Mouse (Mus musculus): Measurements from ENCODE around the gene Atp2a2. TPM values are rescaled to one million over a fixed set of nuclear protein-coding genes. Genes with fewer than 3 reads are reported as not detected.

The Atp2a2 gene
- polyA plus RNA-seq, 1 experiment = 94.2 TPM

DNA sequence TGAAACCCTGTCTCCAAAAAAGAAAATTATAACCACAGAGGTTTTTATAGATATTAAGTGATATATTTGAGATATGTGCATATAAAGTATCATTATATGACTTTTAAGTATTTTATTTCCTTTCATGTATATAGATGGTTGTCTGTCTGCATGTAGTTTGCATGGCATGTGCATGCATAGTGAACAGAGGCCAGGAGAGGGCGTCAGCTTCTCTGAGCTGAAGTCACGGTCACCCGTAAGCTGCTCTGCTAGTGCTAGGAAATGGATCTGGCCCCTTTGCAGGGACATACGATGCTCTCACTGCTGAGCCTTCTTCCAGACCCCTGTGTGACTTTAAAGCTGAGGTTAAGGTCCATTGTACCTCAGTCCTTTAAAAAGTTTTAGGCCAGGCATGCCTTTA, 67.5 kb downstream of the Atp2a2 start:
- no peaks in the 10 kb centered on the region for H3K27me3 ChIP-seq (replicated peaks; ENCODE audit: control insufficient read depth, insufficient read depth, low read length)
- 75% methylated on average over 4 of the region's 4 CpGs for WGBS
- TF ChIP-seq CTCF (conservative IDR thresholded peaks at IDR 0.05; ENCODE audit: insufficient read depth, insufficient read length, low read depth, low read length) (peak; percentile 44), POLR2A (IDR thresholded peaks at IDR 0.05; ENCODE audit: low read depth, low read length) (no peak)
- no peak for DNase-seq
- peaks cover 11% of the 10 kb centered on the region for H3K36me3 ChIP-seq (ENCODE audit: control insufficient read depth, insufficient read depth, low read length)
- no peak overlapping the region for H3K4me3 ChIP-seq (ENCODE audit: insufficient read depth, low read depth, low read length)
- H3K4me1 ChIP-seq (ENCODE audit: control insufficient read depth, insufficient read depth, low read length) = no peaks in the 10 kb centered on the region; the same call in 1 of the 2 replicates
- H3K27ac ChIP-seq (ENCODE audit: insufficient read depth, low read depth, low read length) = no peak overlapping the region

DNA sequence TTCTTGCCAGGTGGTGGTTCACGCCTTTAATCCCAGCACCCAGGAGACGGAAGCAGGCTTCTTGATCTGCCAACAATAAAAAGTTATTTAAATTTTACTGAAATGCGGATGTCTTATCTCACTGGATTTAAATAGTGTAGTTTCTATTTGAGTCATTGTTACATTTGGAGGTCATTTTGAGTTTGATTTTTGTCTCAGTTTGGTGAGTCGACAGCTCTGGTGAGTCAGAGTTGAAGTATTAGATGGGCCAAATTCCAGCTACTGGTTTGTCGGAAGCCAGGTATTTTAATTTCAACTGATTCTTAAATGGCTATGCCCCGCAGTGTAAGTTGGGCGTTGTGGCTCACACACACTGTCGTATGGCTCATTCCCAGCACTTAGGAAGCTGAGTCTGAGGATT, 70.8 kb downstream of the Atp2a2 start:
- Histone ChIP-seq H3K4me3 (ENCODE audit: insufficient read depth, low read depth, low read length) (no peak overlapping the region), H3K27me3 (replicated peaks; ENCODE audit: control insufficient read depth, insufficient read depth, low read length) (no peaks in the 10 kb centered on the region), H3K27ac (ENCODE audit: insufficient read depth, low read depth, low read length) (peak overlapping the region; percentile 31), H3K4me1 (ENCODE audit: control insufficient read depth, insufficient read depth, low read length) (no peaks in the 10 kb centered on the region; the same call in 1 of the 2 replicates), H3K36me3 (ENCODE audit: control insufficient read depth, insufficient read depth, low read length) (peaks cover 12% of the 10 kb centered on the region)
- TF ChIP-seq POLR2A (IDR thresholded peaks at IDR 0.05; ENCODE audit: low read depth, low read length) = no peak
- TF ChIP-seq CTCF (conservative IDR thresholded peaks at IDR 0.05; ENCODE audit: insufficient read depth, insufficient read length, low read depth, low read length) = no peak
- 78% methylated on average over 8 of the region's 8 CpGs for WGBS
- DNase-seq = no peak

DNA sequence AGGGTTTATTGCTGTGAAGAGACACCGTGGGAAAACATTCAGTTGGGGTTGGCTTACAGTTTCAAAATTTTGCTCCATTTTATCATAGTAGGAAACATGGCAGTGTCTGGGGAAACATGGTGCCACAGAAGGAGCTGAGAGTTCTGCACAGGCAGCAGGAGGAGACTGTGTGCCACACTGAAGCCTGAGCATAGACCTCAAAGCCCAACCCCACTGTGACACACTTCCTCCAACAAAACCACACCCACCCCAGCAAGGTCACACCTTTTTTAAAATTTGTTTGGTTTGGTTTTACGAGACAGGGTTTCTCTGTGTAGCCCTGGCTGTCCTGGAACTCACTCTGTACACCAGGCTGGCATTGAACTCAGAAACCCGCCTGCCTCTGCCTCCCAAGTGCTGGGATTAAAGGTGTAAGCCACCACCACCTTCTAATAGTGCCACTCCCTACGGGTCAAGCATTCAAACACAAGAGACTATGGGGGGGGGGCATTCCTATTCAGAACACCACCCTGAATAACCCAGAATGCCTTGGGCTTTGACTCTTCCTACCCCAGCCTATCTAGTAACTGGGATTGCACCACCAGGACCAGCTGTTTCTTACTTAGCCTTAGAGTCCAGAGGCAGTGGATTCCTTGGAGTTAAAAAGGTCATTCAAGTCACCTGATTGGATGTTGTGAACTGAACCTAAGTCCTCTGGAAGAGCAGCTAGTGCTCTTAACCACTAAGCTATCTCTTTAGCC, 71.8 kb downstream of the Atp2a2 start:
- H3K36me3 ChIP-seq (ENCODE audit: control insufficient read depth, insufficient read depth, low read length) = peaks cover 9% of the 10 kb centered on the region; the same call in 1 of the 2 replicates
- 92% methylated on average over 4 of the region's 4 CpGs for WGBS

DNA sequence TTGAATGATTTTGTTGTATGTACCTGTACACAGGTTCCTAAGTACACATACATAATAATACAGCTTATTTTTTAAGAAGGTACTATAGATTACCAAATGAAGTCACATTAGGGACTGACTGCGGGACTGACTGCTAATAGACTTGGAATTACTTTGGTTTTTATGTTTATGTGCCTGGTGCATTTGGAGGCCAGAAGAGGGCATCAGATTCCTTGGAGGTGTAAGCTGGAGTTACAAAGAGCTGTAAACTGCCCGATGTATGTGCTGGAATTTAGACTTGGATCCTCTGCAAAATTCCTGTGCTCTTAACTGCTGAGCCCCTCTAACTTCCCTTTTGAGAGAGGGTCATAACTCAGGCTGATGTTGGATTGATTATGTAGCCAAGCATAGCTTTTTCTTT, 76.5 kb downstream of the Atp2a2 start:
- TF ChIP-seq POLR2A (IDR thresholded peaks at IDR 0.05; ENCODE audit: low read depth, low read length) (no peak), CTCF (conservative IDR thresholded peaks at IDR 0.05; ENCODE audit: insufficient read depth, insufficient read length, low read depth, low read length) (no peak)
- WGBS = 30% methylated on average over 2 of the region's 2 CpGs
- H3K27me3 ChIP-seq (replicated peaks; ENCODE audit: control insufficient read depth, insufficient read depth, low read length) = no peaks in the 10 kb centered on the region

More for the DNA sequence above, 71.8 kb downstream of the Atp2a2 start:
- DNase-seq = no peak
- H3K4me1 ChIP-seq (ENCODE audit: control insufficient read depth, insufficient read depth, low read length) = no peaks in the 10 kb centered on the region; the same call in 1 of the 2 replicates
- no peak overlapping the region for H3K4me3 ChIP-seq (ENCODE audit: insufficient read depth, low read depth, low read length)
- TF ChIP-seq CTCF (conservative IDR thresholded peaks at IDR 0.05; ENCODE audit: insufficient read depth, insufficient read length, low read depth, low read length) (no peak), POLR2A (IDR thresholded peaks at IDR 0.05; ENCODE audit: low read depth, low read length) (no peak)
- no peak overlapping the region for H3K27ac ChIP-seq (ENCODE audit: insufficient read depth, low read depth, low read length)
- no peaks in the 10 kb centered on the region for H3K27me3 ChIP-seq (replicated peaks; ENCODE audit: control insufficient read depth, insufficient read depth, low read length)

DNA sequence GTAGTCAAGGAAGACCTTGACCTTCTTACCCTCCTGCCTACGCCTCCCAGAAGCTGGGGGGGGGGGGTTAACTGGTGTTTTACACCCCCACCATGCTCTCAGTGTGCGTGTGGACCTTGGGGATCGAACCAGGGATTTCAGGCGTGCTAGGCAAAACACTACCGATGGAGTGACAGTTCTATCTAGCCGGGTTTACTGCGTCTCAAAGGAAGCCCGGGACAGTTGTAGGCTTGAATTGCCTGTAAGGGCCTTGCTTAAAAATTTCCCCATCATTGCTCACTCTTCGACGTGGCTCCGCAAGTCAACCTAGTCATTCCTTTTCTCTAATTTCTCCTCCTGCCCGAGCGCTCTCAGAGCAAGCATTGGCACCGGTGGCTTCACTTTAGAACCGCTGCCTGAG, 78.9 kb downstream of the Atp2a2 start:
- Histone ChIP-seq H3K27me3 (replicated peaks; ENCODE audit: control insufficient read depth, insufficient read depth, low read length) (no peaks in the 10 kb centered on the region), H3K27ac (ENCODE audit: insufficient read depth, low read depth, low read length) (0 out of 2 replicates have a peak overlapping the region, but pooled peaks have one; percentile 16), H3K36me3 (ENCODE audit: control insufficient read depth, insufficient read depth, low read length) (no peaks in the 10 kb centered on the region), H3K4me1 (ENCODE audit: control insufficient read depth, insufficient read depth, low read length) (peaks cover 5% of the 10 kb centered on the region; the same call in 1 of the 2 replicates), H3K4me3 (ENCODE audit: insufficient read depth, low read depth, low read length) (peak overlapping the region; percentile 98)
- 10% methylated on average over 15 of the region's 15 CpGs for WGBS
- DNase-seq = no peak
- TF ChIP-seq CTCF (conservative IDR thresholded peaks at IDR 0.05; ENCODE audit: insufficient read depth, insufficient read length, low read depth, low read length) = no peak
- no peak for TF ChIP-seq POLR2A (IDR thresholded peaks at IDR 0.05; ENCODE audit: low read depth, low read length)

More for the DNA sequence above, 76.5 kb downstream of the Atp2a2 start:
- H3K27ac ChIP-seq (ENCODE audit: insufficient read depth, low read depth, low read length) = no peak overlapping the region
- no peak overlapping the region for H3K4me3 ChIP-seq (ENCODE audit: insufficient read depth, low read depth, low read length)
- H3K4me1 ChIP-seq (ENCODE audit: control insufficient read depth, insufficient read depth, low read length) = peaks cover 5% of the 10 kb centered on the region; the same call in 1 of the 2 replicates
- no peak for DNase-seq
- H3K36me3 ChIP-seq (ENCODE audit: control insufficient read depth, insufficient read depth, low read length) = peaks cover 1% of the 10 kb centered on the region; the same call in 1 of the 2 replicates

DNA sequence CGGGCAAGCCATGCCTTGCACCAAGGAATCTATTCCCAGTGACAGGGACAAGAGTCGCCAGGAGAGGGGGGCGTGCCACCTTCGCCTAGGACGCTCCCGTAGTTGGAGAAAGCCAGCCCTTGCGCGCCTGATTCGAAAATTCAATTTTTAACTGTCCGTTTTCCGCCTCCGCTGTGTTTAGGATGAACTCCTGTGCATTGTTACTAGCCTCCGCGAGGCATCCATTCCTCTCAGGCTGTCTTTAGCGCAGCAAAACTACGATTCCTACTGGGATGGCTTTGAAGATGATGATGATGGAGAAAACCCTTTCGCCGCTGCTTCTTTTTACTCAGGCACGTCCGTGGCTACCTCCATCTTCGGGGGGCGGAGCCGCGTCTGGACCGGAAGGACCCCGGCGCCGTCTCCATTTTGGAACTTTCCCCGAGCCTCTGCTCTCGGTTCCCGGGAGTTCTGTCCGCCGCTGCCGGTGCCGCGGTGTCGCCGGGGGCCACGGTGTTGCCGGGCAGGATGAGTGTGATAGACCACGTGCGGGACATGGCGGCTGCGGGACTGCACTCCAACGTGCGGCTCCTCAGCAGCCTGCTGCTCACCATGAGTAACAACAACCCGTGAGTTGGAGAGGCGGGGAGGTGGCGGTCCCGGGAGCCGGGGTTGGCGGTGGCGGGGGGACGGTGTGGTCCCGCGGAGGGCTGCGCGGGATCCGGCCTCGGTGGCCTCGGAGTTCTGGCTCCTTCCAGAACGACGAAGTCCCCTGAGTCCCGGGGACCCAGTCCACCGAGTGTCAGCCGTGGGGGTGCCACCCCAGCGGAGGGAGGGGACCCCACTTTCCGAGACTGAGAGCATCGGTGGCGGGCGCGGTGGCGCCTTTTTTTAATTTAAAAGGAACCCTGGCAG, 79.7 kb downstream of the Atp2a2 start:
- TF ChIP-seq CTCF (conservative IDR thresholded peaks at IDR 0.05; ENCODE audit: insufficient read depth, insufficient read length, low read depth, low read length) = 0 out of 2 replicates have a peak, but pooled peaks have one; percentile 17
- TF ChIP-seq POLR2A (IDR thresholded peaks at IDR 0.05; ENCODE audit: low read depth, low read length) = no peak
- Histone ChIP-seq H3K4me1 (ENCODE audit: control insufficient read depth, insufficient read depth, low read length) (peaks cover 5% of the 10 kb centered on the region; the same call in 1 of the 2 replicates), H3K27ac (ENCODE audit: insufficient read depth, low read depth, low read length) (peak overlapping the region; percentile 88), H3K4me3 (ENCODE audit: insufficient read depth, low read depth, low read length) (peak overlapping the region; percentile 98), H3K36me3 (ENCODE audit: control insufficient read depth, insufficient read depth, low read length) (no peaks in the 10 kb centered on the region), H3K27me3 (replicated peaks; ENCODE audit: control insufficient read depth, insufficient read depth, low read length) (no peaks in the 10 kb centered on the region)
- DNase-seq = peak; percentile 94
- WGBS = under 1% methylated on average over 73 of the region's 73 CpGs

Data from kidney, adult 2 months (tissue).